Mouse (Mus musculus) G1E (cell line): ENCODE measurements around the gene Rgs4. TPM values are rescaled to one million over a fixed set of nuclear protein-coding genes. Genes with fewer than 3 reads are reported as not detected.

ENCODE experiments used
- ATAC-seq: 2 replicates; pipeline ENCODE4 v1.8.0; 2016; ENCODE audit warnings: mild to moderate bottlenecking; ENCODE audit not compliant: insufficient number of reproducible peaks, poor library complexity, low FRiP score, severe bottlenecking; ENCODE audit errors: extremely low read depth
- DNase-seq: peaks from one replicate; pipeline ENCODE4 v3.0.0; 2012; ENCODE audit warnings: low spot score
- H3K27me3 ChIP-seq: 2 replicates; pipeline ENCODE4 v1.6.1; 2012; ENCODE audit warnings: mild to moderate bottlenecking, low read length, inconsistent platforms; ENCODE audit not compliant: insufficient read depth
- H3K36me3 ChIP-seq: replicated peaks from 2 replicates; pipeline ENCODE3; 2012; ENCODE audit warnings: mild to moderate bottlenecking, inconsistent platforms
- H3K4me1 ChIP-seq: 2 replicates; pipeline ENCODE4 v1.6.1; 2012; ENCODE audit warnings: low read depth, low read length, inconsistent platforms, mixed read lengths; ENCODE audit not compliant: insufficient read depth
- H3K4me3 ChIP-seq: 2 replicates; pipeline ENCODE4 v1.5.1; 2012; ENCODE audit warnings: low read depth, mild to moderate bottlenecking, inconsistent platforms, low read length, moderate library complexity, mixed read lengths
- H3K9me3 ChIP-seq: replicated peaks from 2 replicates; pipeline ENCODE4 v1.6.1; 2012; ENCODE audit warnings: inconsistent platforms
- CTCF ChIP-seq: IDR thresholded peaks from 2 replicates; pipeline ENCODE4 v1.5.1; 2012; ENCODE audit warnings: low read depth, low read length, inconsistent platforms, mixed read lengths
- GATA1 ChIP-seq: IDR thresholded peaks from 2 replicates; pipeline ENCODE4 v1.6.1; 2012; ENCODE audit warnings: borderline replicate concordance, low read length, inconsistent platforms, mixed read lengths
- GATA2 ChIP-seq: IDR thresholded peaks from 2 replicates; pipeline ENCODE4 v1.6.1; 2012; ENCODE audit warnings: low read depth, low read length, inconsistent platforms, borderline replicate concordance
- POLR2AphosphoS5 ChIP-seq: IDR thresholded peaks from 2 replicates; pipeline ENCODE4 v1.6.1; 2012; ENCODE audit warnings: low read depth, low read length, inconsistent platforms; ENCODE audit not compliant: insufficient replicate concordance
- TAL1 ChIP-seq: conservative IDR thresholded peaks from 2 replicates; pipeline ENCODE4 v1.6.1; 2012; ENCODE audit warnings: low read depth, low read length, inconsistent platforms, mixed read lengths
- polyA plus RNA-seq: library from polyadenylated mRNA; stranded (reverse); fragments of >175 nt; gene quantifications from 2 replicates; pipeline ENCODE4 v1.2.3, GENCODE M21; 2012
- total RNA-seq, 2 experiments: library from RNA; stranded (forward) in 1 of 2; stranded (reverse) in 1 of 2; fragments of 200-1000 nt in 1 of 2; fragments of >200 nt in 1 of 2; fragmentation: Nextera tagmentation in 1 of 2; gene quantifications; 2 replicates each; pipeline ENCODE4 v1.2.3; 2014 to 2017

Rgs4 gene
- total and polyA plus RNA-seq, 3 experiments = not detected

GRCm38 (mm10) chr1:169762524-169762923, 15.1 kb upstream of the Rgs4 start:
- no peaks in the 10 kb centered on the region for H3K36me3 ChIP-seq
- H3K27me3 ChIP-seq = no peaks in the 10 kb centered on the region
- DNase-seq = no peak
- peaks cover 6% of the 10 kb centered on the region for H3K9me3 ChIP-seq
- H3K4me1 ChIP-seq = no peaks in the 10 kb centered on the region
- H3K4me3 ChIP-seq = no peak overlapping the region
- TF ChIP-seq GATA1 (no peak), CTCF (no peak), GATA2 (no peak), TAL1 (no peak), POLR2AphosphoS5 (no peak)
- no peak for ATAC-seq

- Histone ChIP-seq H3K4me1 (no peaks in the 10 kb centered on the region), H3K9me3 (peaks cover 3% of the 10 kb centered on the region; the same call in 1 of the 2 replicates), H3K4me3 (no peak overlapping the region), H3K27me3 (no peaks in the 10 kb centered on the region), H3K36me3 (no peaks in the 10 kb centered on the region)
- no peak for TF ChIP-seq GATA1
- TF ChIP-seq CTCF = no peak
- no peak for TF ChIP-seq GATA2
- no peak for TF ChIP-seq POLR2AphosphoS5
- no peak for TF ChIP-seq TAL1
- DNase-seq (no peak), ATAC-seq (no peak)
Observed at GRCm38 (mm10) chr1:169756532-169756931, 9.1 kb upstream of the Rgs4 start.

- no peak for DNase-seq
- H3K27me3 ChIP-seq = no peaks in the 10 kb centered on the region
- no peaks in the 10 kb centered on the region for H3K4me1 ChIP-seq
- peaks cover 9% of the 10 kb centered on the region for H3K9me3 ChIP-seq
- H3K4me3 ChIP-seq = no peak overlapping the region
- ATAC-seq = no peak
- no peaks in the 10 kb centered on the region for H3K36me3 ChIP-seq
- TF ChIP-seq POLR2AphosphoS5 (no peak), TAL1 (no peak), GATA1 (no peak), CTCF (no peak), GATA2 (no peak)
Observed at GRCm38 (mm10) chr1:169752395-169752794, 5.0 kb upstream of the Rgs4 start.

- DNase-seq (no peak), ATAC-seq (no peak)
- H3K9me3 ChIP-seq = peaks cover 19% of the 10 kb centered on the region
- TF ChIP-seq CTCF (no peak), GATA1 (no peak), GATA2 (no peak), TAL1 (no peak), POLR2AphosphoS5 (no peak)
- H3K27me3 ChIP-seq = no peaks in the 10 kb centered on the region
- H3K4me3 ChIP-seq = no peak overlapping the region
- no peaks in the 10 kb centered on the region for H3K4me1 ChIP-seq
- no peaks in the 10 kb centered on the region for H3K36me3 ChIP-seq
Observed at GRCm38 (mm10) chr1:169748439-169748838, 997 bp upstream of the Rgs4 start.

- H3K4me3 ChIP-seq = no peak overlapping the region
- no peaks in the 10 kb centered on the region for H3K27me3 ChIP-seq
- H3K4me1 ChIP-seq = no peaks in the 10 kb centered on the region
- peaks cover 19% of the 10 kb centered on the region for H3K9me3 ChIP-seq
- no peaks in the 10 kb centered on the region for H3K36me3 ChIP-seq
- ATAC-seq (no peak), DNase-seq (no peak)
- no peak for TF ChIP-seq GATA1
- no peak for TF ChIP-seq GATA2
- no peak for TF ChIP-seq CTCF
- no peak for TF ChIP-seq POLR2AphosphoS5
- no peak for TF ChIP-seq TAL1
Observed at GRCm38 (mm10) chr1:169747902-169748301, 460 bp upstream of the Rgs4 start.

GRCm38 (mm10) chr1:169741147-169741546, 6.3 kb downstream of the Rgs4 start:
- Histone ChIP-seq H3K27me3 (no peaks in the 10 kb centered on the region), H3K9me3 (peaks cover 16% of the 10 kb centered on the region), H3K36me3 (no peaks in the 10 kb centered on the region), H3K4me3 (no peak overlapping the region), H3K4me1 (no peaks in the 10 kb centered on the region)
- DNase-seq (no peak), ATAC-seq (no peak)
- TF ChIP-seq GATA2 (no peak), CTCF (no peak), TAL1 (no peak), GATA1 (no peak), POLR2AphosphoS5 (no peak)

GRCm38 (mm10) chr1:169737231-169737630, 10.2 kb downstream of the Rgs4 start:
- no peaks in the 10 kb centered on the region for H3K27me3 ChIP-seq
- H3K4me3 ChIP-seq = no peak overlapping the region
- TF ChIP-seq GATA1 (no peak), TAL1 (no peak), GATA2 (no peak), CTCF (no peak), POLR2AphosphoS5 (no peak)
- H3K9me3 ChIP-seq = peaks cover 2% of the 10 kb centered on the region
- no peaks in the 10 kb centered on the region for H3K4me1 ChIP-seq
- ATAC-seq (no peak), DNase-seq (no peak)
- H3K36me3 ChIP-seq = no peaks in the 10 kb centered on the region
